Mouse (Mus musculus): ENCODE measurements at regions not wholly inside any gene's neighbourhood (a gene's known extent, or its start where the extent isn't known, plus 50 kb on each side); places are given as distances from the start of the nearest gene placed in this dataset.

DNA sequence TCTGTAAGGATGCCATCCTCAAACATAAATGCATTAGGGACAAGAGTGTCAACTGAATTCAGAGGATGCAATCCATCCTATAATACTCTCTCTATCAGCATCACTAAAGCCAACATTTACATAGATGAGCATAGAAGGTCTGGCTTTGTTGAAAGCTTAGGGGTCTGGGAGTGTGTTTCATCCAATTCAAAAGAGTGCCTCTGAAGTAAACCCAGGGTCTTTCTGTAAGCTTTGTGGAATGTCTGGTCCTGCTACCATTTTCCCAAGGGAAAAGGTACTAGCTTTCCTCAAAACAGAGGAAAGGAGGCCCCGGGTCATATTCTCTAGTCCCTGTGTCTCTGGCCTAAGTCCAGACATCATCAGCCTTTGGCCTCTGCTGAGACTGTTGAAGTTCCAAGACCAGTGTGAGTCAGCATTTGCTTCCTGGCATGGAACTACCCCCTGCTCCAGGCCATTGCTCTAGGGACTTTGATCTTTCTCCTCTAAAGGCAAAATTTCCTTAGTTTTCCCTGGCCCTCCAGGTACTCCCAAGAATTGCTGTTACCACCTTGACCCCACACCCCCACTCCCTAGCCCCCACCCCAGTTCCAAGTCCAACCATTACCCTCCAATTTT, 280.0 kb upstream of the Jarid2 start:
- no peak overlapping the region for H3K27ac ChIP-seq
- no peaks in the 10 kb centered on the region for H3K36me3 ChIP-seq
- H3K4me3 ChIP-seq = no peak overlapping the region
- DNase-seq (ENCODE audit: low spot score) = no peak
- H3K27me3 ChIP-seq (ENCODE audit: low read depth, poor library complexity, severe bottlenecking) = no peaks in the 10 kb centered on the region
- peaks cover 14% of the 10 kb centered on the region for H3K4me1 ChIP-seq
- no peaks in the 10 kb centered on the region for H3K9me3 ChIP-seq (replicated peaks)
- WGBS = 96% methylated on average over 1 of the region's 1 CpGs

DNA sequence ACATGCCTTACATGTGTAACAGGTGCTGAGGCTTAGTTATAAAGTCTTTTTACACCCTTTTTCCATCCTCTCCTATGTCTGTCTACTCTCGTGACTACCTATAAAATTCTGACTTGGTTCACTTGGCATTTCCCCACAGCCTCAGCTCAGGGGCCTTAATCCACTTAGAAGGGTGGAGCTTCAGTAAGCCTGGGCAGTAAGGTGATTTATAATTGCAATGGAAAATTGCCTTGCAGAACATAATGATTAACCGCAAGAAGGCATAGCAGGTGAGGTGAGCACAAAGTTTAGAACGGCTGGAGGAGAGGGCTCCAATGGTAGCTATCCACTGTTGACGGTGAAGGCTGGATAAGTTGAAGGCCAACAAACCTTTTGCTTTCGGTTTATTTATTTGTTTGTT, 278.1 kb upstream of the Jarid2 start:
- no peaks in the 10 kb centered on the region for H3K9me3 ChIP-seq (replicated peaks)
- H3K4me1 ChIP-seq = peaks cover 22% of the 10 kb centered on the region
- H3K27me3 ChIP-seq (ENCODE audit: low read depth, poor library complexity, severe bottlenecking) = no peaks in the 10 kb centered on the region
- 90% methylated on average over 5 of the region's 5 CpGs for WGBS
- H3K27ac ChIP-seq = no peak overlapping the region
- no peak for DNase-seq (ENCODE audit: low spot score)
- H3K36me3 ChIP-seq = no peaks in the 10 kb centered on the region
- H3K4me3 ChIP-seq = no peak overlapping the region

GRCm38 (mm10) chr13:44453131-44453530, 276.1 kb upstream of the Jarid2 start:
- Histone ChIP-seq H3K27ac (no peak overlapping the region), H3K4me1 (peaks cover 22% of the 10 kb centered on the region), H3K27me3 (ENCODE audit: low read depth, poor library complexity, severe bottlenecking) (no peaks in the 10 kb centered on the region), H3K4me3 (no peak overlapping the region), H3K9me3 (replicated peaks) (no peaks in the 10 kb centered on the region), H3K36me3 (no peaks in the 10 kb centered on the region)
- WGBS = 83% methylated on average over 7 of the region's 7 CpGs
- no peak for DNase-seq (ENCODE audit: low spot score)

DNA sequence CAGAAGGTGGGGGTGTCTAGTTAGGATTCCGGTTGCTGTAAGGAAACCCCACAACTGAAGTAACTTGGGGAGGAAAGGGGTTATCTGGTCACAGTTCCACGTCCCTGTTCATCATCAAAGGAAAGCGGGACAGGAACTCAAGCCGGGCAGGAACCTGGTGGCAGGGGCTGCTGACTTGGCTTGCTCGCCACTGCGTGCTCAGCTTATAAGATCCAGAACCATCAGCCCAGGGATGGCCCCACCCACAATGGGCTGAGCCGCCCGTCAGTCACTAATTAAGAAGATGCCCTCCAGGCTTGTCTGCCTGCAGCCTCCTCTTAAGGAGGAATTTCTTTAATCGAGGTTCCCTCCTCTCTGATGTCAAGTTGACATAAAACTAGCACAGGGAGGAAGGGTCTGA, 275.1 kb upstream of the Jarid2 start:
- 30% methylated on average over 9 of the region's 9 CpGs for WGBS
- H3K27ac ChIP-seq = no peak overlapping the region
- no peak for DNase-seq (ENCODE audit: low spot score)

GRCm38 (mm10) chr13:44455193-44455592, 274.1 kb upstream of the Jarid2 start:
- Histone ChIP-seq H3K27ac (no peak overlapping the region), H3K9me3 (replicated peaks) (no peaks in the 10 kb centered on the region), H3K4me1 (peaks cover 35% of the 10 kb centered on the region), H3K36me3 (no peaks in the 10 kb centered on the region), H3K4me3 (no peak overlapping the region), H3K27me3 (ENCODE audit: low read depth, poor library complexity, severe bottlenecking) (no peaks in the 10 kb centered on the region)
- DNase-seq (ENCODE audit: low spot score) = no peak
- WGBS = 81% methylated on average over 5 of the region's 5 CpGs

More for the DNA sequence above, 275.1 kb upstream of the Jarid2 start:
- Histone ChIP-seq H3K27me3 (ENCODE audit: low read depth, poor library complexity, severe bottlenecking) (no peaks in the 10 kb centered on the region), H3K9me3 (replicated peaks) (no peaks in the 10 kb centered on the region), H3K36me3 (no peaks in the 10 kb centered on the region), H3K4me3 (no peak overlapping the region), H3K4me1 (peaks cover 28% of the 10 kb centered on the region)

- H3K4me3 ChIP-seq = no peak overlapping the region
- H3K27ac ChIP-seq = no peak overlapping the region; the same call in 1 of the 2 replicates
- no peaks in the 10 kb centered on the region for H3K27me3 ChIP-seq (ENCODE audit: low read depth, poor library complexity, severe bottlenecking)
- no peaks in the 10 kb centered on the region for H3K36me3 ChIP-seq
- H3K9me3 ChIP-seq (replicated peaks) = no peaks in the 10 kb centered on the region
- peaks cover 27% of the 10 kb centered on the region for H3K4me1 ChIP-seq
- DNase-seq (ENCODE audit: low spot score) = no peak
- WGBS = 79% methylated on average over 3 of the region's 3 CpGs
Observed at GRCm38 (mm10) chr13:44458744-44459143, 270.5 kb upstream of the Jarid2 start.

- DNase-seq (ENCODE audit: low spot score) = no peak
Observed at GRCm38 (mm10) chr13:44459148-44459547, 270.1 kb upstream of the Jarid2 start.

DNA sequence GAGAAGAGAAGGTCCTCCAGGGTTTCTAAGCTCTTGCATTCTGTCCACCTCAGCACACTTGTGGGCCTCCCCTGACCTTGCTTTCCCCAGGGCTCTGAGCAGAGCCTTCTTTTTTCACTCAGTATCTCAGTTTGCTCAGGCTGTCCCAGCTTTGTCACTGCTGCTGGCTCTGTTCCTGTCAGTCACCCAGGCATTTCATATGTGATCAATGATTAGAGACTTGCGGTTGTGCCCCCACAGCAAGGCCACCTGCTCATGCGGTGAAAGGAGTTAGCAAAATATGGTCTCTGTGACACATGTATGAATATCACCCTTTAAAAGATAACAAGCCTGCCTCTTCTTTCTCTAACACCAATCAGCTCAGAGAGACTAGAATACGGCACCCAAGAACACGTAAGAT, 265.6 kb upstream of the Jarid2 start:
- Histone ChIP-seq H3K36me3 (no peaks in the 10 kb centered on the region), H3K27me3 (ENCODE audit: low read depth, poor library complexity, severe bottlenecking) (no peaks in the 10 kb centered on the region), H3K27ac (no peak overlapping the region), H3K4me1 (peaks cover 17% of the 10 kb centered on the region), H3K9me3 (replicated peaks) (no peaks in the 10 kb centered on the region), H3K4me3 (no peak overlapping the region)
- WGBS = 97% methylated on average over 4 of the region's 4 CpGs
- no peak for DNase-seq (ENCODE audit: low spot score)

More at GRCm38 (mm10) chr13:44459148-44459547, 270.1 kb upstream of the Jarid2 start:
- Histone ChIP-seq H3K36me3 (no peaks in the 10 kb centered on the region), H3K9me3 (replicated peaks) (no peaks in the 10 kb centered on the region), H3K27me3 (ENCODE audit: low read depth, poor library complexity, severe bottlenecking) (no peaks in the 10 kb centered on the region), H3K27ac (no peak overlapping the region), H3K4me1 (peaks cover 23% of the 10 kb centered on the region), H3K4me3 (no peak overlapping the region)
- 71% methylated on average over 4 of the region's 4 CpGs for WGBS

DNA sequence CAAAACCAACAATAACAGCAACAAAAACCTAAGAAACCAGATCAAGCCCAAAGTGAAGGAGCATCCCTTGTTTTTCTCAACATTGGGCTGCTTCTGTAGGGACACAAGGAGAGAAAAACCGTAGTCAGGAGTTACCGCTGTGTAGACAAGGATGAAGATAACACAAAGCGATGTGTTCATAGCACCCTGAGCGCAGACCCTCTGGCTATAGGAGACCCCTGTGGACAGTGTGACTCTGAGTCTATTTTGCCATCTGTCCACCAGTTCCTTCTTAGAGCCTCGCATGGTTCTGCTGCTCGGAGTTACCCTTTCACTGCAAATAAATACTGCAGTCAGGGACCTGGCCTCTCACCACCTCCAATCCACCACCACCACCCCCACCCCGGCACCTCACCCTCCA, 263.7 kb upstream of the Jarid2 start:
- WGBS = 75% methylated on average over 7 of the region's 7 CpGs
- no peaks in the 10 kb centered on the region for H3K27me3 ChIP-seq (ENCODE audit: low read depth, poor library complexity, severe bottlenecking)
- no peaks in the 10 kb centered on the region for H3K9me3 ChIP-seq (replicated peaks)
- no peak overlapping the region for H3K27ac ChIP-seq
- DNase-seq (ENCODE audit: low spot score) = no peak
- H3K36me3 ChIP-seq = no peaks in the 10 kb centered on the region
- peaks cover 16% of the 10 kb centered on the region; the same call in 1 of the 2 replicates for H3K4me1 ChIP-seq
- no peak overlapping the region for H3K4me3 ChIP-seq

DNA sequence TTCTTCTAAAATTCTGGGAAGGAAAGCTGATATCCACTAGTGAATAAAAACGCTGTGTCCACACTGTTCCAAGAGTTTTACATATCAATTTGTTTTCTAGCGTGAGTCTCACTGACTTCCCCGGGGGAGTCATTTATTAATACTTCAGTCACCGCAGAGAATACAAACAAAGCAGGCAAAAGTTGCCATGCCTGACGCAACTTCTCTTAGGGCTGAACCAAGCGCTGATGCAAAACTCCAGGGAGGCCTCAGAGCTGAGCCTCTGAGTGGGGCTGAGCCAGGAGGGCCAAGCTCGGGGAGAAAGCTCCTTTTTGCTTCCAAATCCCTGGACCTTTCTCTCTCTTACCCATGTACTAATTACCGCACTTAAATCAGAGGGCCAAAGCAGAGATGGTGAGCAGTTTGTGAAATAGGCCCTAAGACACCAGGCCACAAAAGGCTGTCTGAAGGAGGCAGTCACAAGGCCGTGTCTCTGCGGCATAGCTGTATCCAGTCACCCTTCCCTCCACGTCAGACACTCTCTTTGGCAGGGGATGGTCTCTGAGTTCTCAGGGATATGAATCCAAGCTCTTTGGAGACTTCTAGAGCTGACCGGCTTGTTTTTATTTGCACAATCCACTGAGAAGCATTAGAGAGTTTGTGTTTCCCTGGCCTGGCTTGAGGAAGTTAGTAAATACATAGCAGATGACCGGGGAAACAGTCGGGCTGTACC, 260.2 kb upstream of the Jarid2 start:
- Histone ChIP-seq H3K4me1 (peaks cover 23% of the 10 kb centered on the region), H3K9me3 (replicated peaks) (no peaks in the 10 kb centered on the region), H3K27me3 (ENCODE audit: low read depth, poor library complexity, severe bottlenecking) (0 out of 2 replicates have a peak, but pooled peaks cover 3% of the 10 kb centered on the region), H3K4me3 (no peak overlapping the region), H3K27ac (peak overlapping the region; percentile 47; the same call in 1 of the 2 replicates), H3K36me3 (no peaks in the 10 kb centered on the region)
- no peak for DNase-seq (ENCODE audit: low spot score)
- 84% methylated on average over 14 of the region's 14 CpGs for WGBS

GRCm38 (mm10) chr13:44469675-44470074, 259.6 kb upstream of the Jarid2 start:
- 89% methylated on average over 6 of the region's 6 CpGs for WGBS
- Histone ChIP-seq H3K36me3 (no peaks in the 10 kb centered on the region), H3K9me3 (replicated peaks) (no peaks in the 10 kb centered on the region), H3K27me3 (ENCODE audit: low read depth, poor library complexity, severe bottlenecking) (0 out of 2 replicates have a peak, but pooled peaks cover 3% of the 10 kb centered on the region), H3K4me3 (no peak overlapping the region), H3K27ac (no peak overlapping the region), H3K4me1 (peaks cover 23% of the 10 kb centered on the region)
- no peak for DNase-seq (ENCODE audit: low spot score)

- H3K27ac ChIP-seq = peak overlapping the region; percentile 50
- WGBS = 66% methylated on average over 6 of the region's 6 CpGs
- H3K27me3 ChIP-seq (ENCODE audit: low read depth, poor library complexity, severe bottlenecking) = 0 out of 2 replicates have a peak, but pooled peaks cover 3% of the 10 kb centered on the region
- DNase-seq (ENCODE audit: low spot score) = no peak
- H3K9me3 ChIP-seq (replicated peaks) = no peaks in the 10 kb centered on the region
- H3K36me3 ChIP-seq = no peaks in the 10 kb centered on the region
- H3K4me1 ChIP-seq = peaks cover 29% of the 10 kb centered on the region
- H3K4me3 ChIP-seq = no peak overlapping the region
Observed at GRCm38 (mm10) chr13:44473200-44473599, 256.1 kb upstream of the Jarid2 start.

DNA sequence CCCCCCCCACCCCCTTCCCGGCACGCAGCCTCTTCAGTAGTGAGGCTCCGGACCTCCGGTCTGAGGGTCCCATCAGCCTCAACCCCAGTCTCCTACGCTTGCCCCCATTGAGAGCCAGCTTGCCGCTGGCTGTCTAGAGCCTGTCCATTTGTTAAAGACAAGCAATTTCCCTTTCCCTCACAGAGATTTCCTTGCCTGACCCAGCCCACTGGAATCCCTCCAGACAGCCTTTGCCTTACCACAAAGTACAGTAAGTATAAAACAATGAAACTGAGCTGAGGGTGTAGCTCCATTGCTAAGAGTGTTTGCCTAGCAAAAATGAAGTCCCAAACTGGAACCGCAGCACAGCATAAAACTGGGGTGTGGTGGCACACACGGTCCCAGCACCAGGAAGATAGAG, 252.4 kb upstream of the Jarid2 start:
- H3K27me3 ChIP-seq (ENCODE audit: low read depth, poor library complexity, severe bottlenecking) = 0 out of 2 replicates have a peak, but pooled peaks cover 3% of the 10 kb centered on the region
- H3K9me3 ChIP-seq (replicated peaks) = no peaks in the 10 kb centered on the region
- H3K4me1 ChIP-seq = peaks cover 25% of the 10 kb centered on the region
- 72% methylated on average over 8 of the region's 8 CpGs for WGBS
- H3K27ac ChIP-seq = peak overlapping the region; percentile 54; the same call in 1 of the 2 replicates
- DNase-seq (ENCODE audit: low spot score) = no peak
- H3K4me3 ChIP-seq = no peak overlapping the region
- H3K36me3 ChIP-seq = no peaks in the 10 kb centered on the region
